Mouse (Mus musculus) embryonic facial prominence, embryonic 12.5 days (tissue): Measurements from ENCODE around the gene Gm17651. TPM values are rescaled to one million over a fixed set of nuclear protein-coding genes. Genes with fewer than 3 reads are reported as not detected.

Experiments
- ATAC-seq: fragments of 200-750 bp; cut with Nextera tagmentation; 2 replicates; pipeline ENCODE4 v1.8.0; 2017; ENCODE audit not compliant: insufficient number of reproducible peaks, insufficient read depth, low FRiP score, low TSS enrichment
- H3K27ac ChIP-seq: fragments of 300-500 bp; sonication (generic); 2 replicates; pipeline ENCODE4 v1.5.1; 2016; ENCODE audit warnings: mild to moderate bottlenecking
- H3K27me3 ChIP-seq: fragments of 300-500 bp; sonication (generic); 2 replicates; pipeline ENCODE4 v1.6.1; 2016; ENCODE audit warnings: mild to moderate bottlenecking, moderate library complexity
- H3K36me3 ChIP-seq: fragments of 300-500 bp; sonication (generic); 2 replicates; pipeline ENCODE4 v1.6.1; 2016; ENCODE audit warnings: mild to moderate bottlenecking
- H3K4me1 ChIP-seq: fragments of 300-500 bp; sonication (generic); 2 replicates; pipeline ENCODE4 v1.6.1; 2016
- H3K4me2 ChIP-seq: fragments of 300-500 bp; sonication (generic); replicated peaks from 2 replicates; pipeline ENCODE4 v1.6.1; 2016; ENCODE audit warnings: mild to moderate bottlenecking, moderate library complexity
- H3K4me3 ChIP-seq: fragments of 300-500 bp; sonication (generic); 2 replicates; pipeline ENCODE4 v1.5.1; 2016; ENCODE audit warnings: mild to moderate bottlenecking
- H3K9ac ChIP-seq: fragments of 300-500 bp; sonication (generic); 2 replicates; pipeline ENCODE4 v1.6.1; 2016; ENCODE audit warnings: mild to moderate bottlenecking, moderate library complexity
- H3K9me3 ChIP-seq: fragments of 300-500 bp; sonication (generic); 2 replicates; pipeline ENCODE4 v1.6.1; 2016; ENCODE audit warnings: mild to moderate bottlenecking, moderate library complexity
- WGBS: fragments of 180-500 bp; shearing (Covaris S2); methylation state at CpG from one replicate; pipeline ENCODE4 v1.1.7; 2016; 5-methylcytosine and 5-hydroxymethylcytosine counted together
- polyA plus RNA-seq: library from polyadenylated mRNA; unstranded; fragments of >200 nt; fragmentation: Nextera tagmentation; extraction: Ambion mirVana; gene quantifications from 2 replicates; pipeline ENCODE4 v1.2.1, GENCODE M21; 2016

Gene Gm17651
- polyA plus RNA-seq, 1 experiment from 2014 or later, result not detected

GRCm38 (mm10) chr3:97649469-97649868 is 25.0 kb downstream of the Gm17651 start:
- ATAC-seq, result no peak
- Histone ChIP-seq H3K36me3 (no peaks in the 10 kb centered on the region), H3K4me2 (no peak overlapping the region), H3K9me3 (no peaks in the 10 kb centered on the region), H3K4me1 (no peaks in the 10 kb centered on the region), H3K9ac (no peak overlapping the region), H3K27ac (no peak overlapping the region), H3K4me3 (no peak overlapping the region), H3K27me3 (no peaks in the 10 kb centered on the region)
- WGBS, result 80% methylated on average over 6 of the region's 6 CpGs

GRCm38 (mm10) chr3:97649022-97649421 is 25.5 kb downstream of the Gm17651 start:
- ATAC-seq, result no peak
- Histone ChIP-seq H3K4me2 (no peak overlapping the region), H3K27ac (no peak overlapping the region), H3K4me1 (no peaks in the 10 kb centered on the region), H3K9me3 (no peaks in the 10 kb centered on the region), H3K27me3 (no peaks in the 10 kb centered on the region), H3K36me3 (no peaks in the 10 kb centered on the region), H3K4me3 (no peak overlapping the region), H3K9ac (no peak overlapping the region)
- WGBS, result 72% methylated on average over 3 of the region's 3 CpGs

GRCm38 (mm10) chr3:97648518-97648917 is 26.0 kb downstream of the Gm17651 start:
- 32% methylated on average over 1 of the region's 1 CpGs for WGBS

DNA sequence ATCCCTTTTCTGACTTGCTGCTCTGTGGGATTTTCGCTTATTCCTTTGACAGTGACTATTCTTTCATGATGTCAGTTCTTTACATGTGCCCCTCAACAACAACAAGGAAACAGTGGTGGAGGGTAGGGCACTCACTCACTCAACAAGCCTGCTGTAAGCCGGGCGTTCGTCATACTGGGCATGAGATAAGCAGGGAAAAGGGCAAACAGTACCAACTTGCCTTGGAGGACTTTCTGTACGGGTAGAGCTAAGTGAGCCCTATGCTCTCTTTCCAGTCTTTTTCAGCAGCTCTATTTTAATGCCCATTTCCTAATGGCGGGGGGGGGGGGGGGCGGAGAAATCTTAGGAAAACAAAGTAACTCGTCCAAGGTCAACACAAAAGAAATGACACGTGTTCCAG is 32.5 kb downstream of the Gm17651 start:
- no peaks in the 10 kb centered on the region for H3K27me3 ChIP-seq
- ATAC-seq, result no peak
- no peaks in the 10 kb centered on the region for H3K4me1 ChIP-seq
- H3K9ac ChIP-seq, result no peak overlapping the region
- no peaks in the 10 kb centered on the region for H3K36me3 ChIP-seq
- no peak overlapping the region for H3K4me2 ChIP-seq
- no peak overlapping the region for H3K27ac ChIP-seq
- H3K4me3 ChIP-seq, result no peak overlapping the region
- WGBS, result 79% methylated on average over 9 of the region's 9 CpGs
- no peaks in the 10 kb centered on the region for H3K9me3 ChIP-seq

More at GRCm38 (mm10) chr3:97648518-97648917, 26.0 kb downstream of the Gm17651 start:
- H3K4me3 ChIP-seq, result no peak overlapping the region
- H3K36me3 ChIP-seq, result no peaks in the 10 kb centered on the region
- H3K4me1 ChIP-seq, result no peaks in the 10 kb centered on the region
- no peaks in the 10 kb centered on the region for H3K27me3 ChIP-seq
- no peak overlapping the region for H3K27ac ChIP-seq
- no peak overlapping the region for H3K9ac ChIP-seq
- H3K4me2 ChIP-seq, result no peak overlapping the region
- H3K9me3 ChIP-seq, result no peaks in the 10 kb centered on the region
- ATAC-seq, result no peak

GRCm38 (mm10) chr3:97641396-97641795 is 33.1 kb downstream of the Gm17651 start:
- Histone ChIP-seq H3K36me3 (no peaks in the 10 kb centered on the region), H3K4me1 (no peaks in the 10 kb centered on the region), H3K9me3 (no peaks in the 10 kb centered on the region), H3K27ac (no peak overlapping the region), H3K27me3 (no peaks in the 10 kb centered on the region), H3K4me2 (no peak overlapping the region), H3K4me3 (no peak overlapping the region), H3K9ac (no peak overlapping the region)
- no peak for ATAC-seq
- 87% methylated on average over 4 of the region's 4 CpGs for WGBS

GRCm38 (mm10) chr3:97634288-97634761 is 40.2 kb downstream of the Gm17651 start:
- Histone ChIP-seq H3K4me1 (no peaks in the 10 kb centered on the region), H3K27ac (no peak overlapping the region), H3K27me3 (no peaks in the 10 kb centered on the region), H3K9ac (no peak overlapping the region), H3K9me3 (no peaks in the 10 kb centered on the region), H3K36me3 (no peaks in the 10 kb centered on the region), H3K4me3 (no peak overlapping the region), H3K4me2 (no peak overlapping the region)
- WGBS, result 74% methylated on average over 3 of the region's 3 CpGs
- no peak for ATAC-seq

GRCm38 (mm10) chr3:97633456-97633855 is 41.0 kb downstream of the Gm17651 start:
- ATAC-seq, result no peak
- Histone ChIP-seq H3K4me1 (peaks cover 5% of the 10 kb centered on the region; the same call in 1 of the 2 replicates), H3K4me2 (no peak overlapping the region), H3K4me3 (no peak overlapping the region), H3K9me3 (no peaks in the 10 kb centered on the region), H3K9ac (no peak overlapping the region), H3K27ac (no peak overlapping the region), H3K36me3 (no peaks in the 10 kb centered on the region), H3K27me3 (no peaks in the 10 kb centered on the region)
- WGBS, result 77% methylated on average over 4 of the region's 4 CpGs

- no peaks in the 10 kb centered on the region for H3K9me3 ChIP-seq
- ATAC-seq, result no peak
- no peak overlapping the region for H3K27ac ChIP-seq
- H3K4me1 ChIP-seq, result peaks cover 5% of the 10 kb centered on the region; the same call in 1 of the 2 replicates
- no peaks in the 10 kb centered on the region for H3K36me3 ChIP-seq
- H3K4me2 ChIP-seq, result no peak overlapping the region
- H3K4me3 ChIP-seq, result no peak overlapping the region
- H3K27me3 ChIP-seq, result no peaks in the 10 kb centered on the region
- H3K9ac ChIP-seq, result no peak overlapping the region
- WGBS, result 83% methylated on average over 8 of the region's 8 CpGs
These were observed 43.1 kb downstream of the Gm17651 start for GRCm38 (mm10) chr3:97631258-97631860.

- H3K4me3 ChIP-seq, result no peak overlapping the region
- no peaks in the 10 kb centered on the region for H3K9me3 ChIP-seq
- H3K27ac ChIP-seq, result no peak overlapping the region
- H3K4me2 ChIP-seq, result no peak overlapping the region
- H3K27me3 ChIP-seq, result no peaks in the 10 kb centered on the region
- peaks cover 5% of the 10 kb centered on the region; the same call in 1 of the 2 replicates for H3K4me1 ChIP-seq
- no peak for ATAC-seq
- no peak overlapping the region for H3K9ac ChIP-seq
- no peaks in the 10 kb centered on the region for H3K36me3 ChIP-seq
- 88% methylated on average over 4 of the region's 4 CpGs for WGBS
These were observed 43.7 kb downstream of the Gm17651 start for GRCm38 (mm10) chr3:97630746-97631145.

GRCm38 (mm10) chr3:97629941-97630340 is 44.6 kb downstream of the Gm17651 start:
- no peak overlapping the region for H3K27ac ChIP-seq
- WGBS, result 86% methylated on average over 4 of the region's 4 CpGs
- ATAC-seq, result no peak
- no peak overlapping the region for H3K4me3 ChIP-seq
- no peaks in the 10 kb centered on the region for H3K9me3 ChIP-seq
- no peaks in the 10 kb centered on the region for H3K27me3 ChIP-seq
- H3K9ac ChIP-seq, result no peak overlapping the region
- no peaks in the 10 kb centered on the region for H3K36me3 ChIP-seq
- H3K4me1 ChIP-seq, result peaks cover 5% of the 10 kb centered on the region; the same call in 1 of the 2 replicates
- no peak overlapping the region for H3K4me2 ChIP-seq

- peak within 1 kb of the TSS; percentile 60 for H3K4me2 ChIP-seq
- H3K36me3 ChIP-seq, result no peaks in the 10 kb centered on the region
- H3K9me3 ChIP-seq, result no peaks in the 10 kb centered on the region
- 3% methylated on average over 18 of the region's 18 CpGs for WGBS
- H3K27ac ChIP-seq, result no peak within 1 kb of the TSS
- H3K4me3 ChIP-seq, result peak within 1 kb of the TSS; percentile 39
- H3K4me1 ChIP-seq, result peaks cover 5% of the 10 kb centered on the region; the same call in 1 of the 2 replicates
- H3K27me3 ChIP-seq, result no peaks in the 10 kb centered on the region
- ATAC-seq, result peak; percentile 80; the same call in 1 of the 2 replicates
- H3K9ac ChIP-seq, result peak within 1 kb of the TSS; percentile 40
These were observed 46.0 kb downstream of the Gm17651 start, which contains the start of gene Fmo5 for GRCm38 (mm10) chr3:97628391-97629001. Gene Fmo5, plus strand, starts transcription at chr3:97628804.

DNA sequence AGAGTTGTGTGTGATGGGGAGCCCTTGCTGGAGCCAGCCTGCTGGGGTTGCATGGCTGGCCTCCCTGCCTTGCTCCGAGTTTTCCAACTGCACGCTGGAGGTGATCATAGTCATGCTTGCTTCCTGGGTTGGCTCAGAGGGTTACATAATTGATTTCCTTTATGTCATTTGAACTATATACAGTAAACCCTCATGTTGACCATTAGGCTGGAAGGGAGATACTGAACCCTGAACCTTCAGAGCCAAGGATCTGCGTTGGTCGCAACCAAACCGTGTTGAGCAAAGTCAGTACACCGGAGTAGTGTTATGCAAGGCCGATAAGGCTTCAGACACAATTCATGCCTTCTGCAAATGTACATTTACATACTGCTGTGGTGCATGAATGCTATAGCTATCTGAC is 46.6 kb downstream of the Gm17651 start:
- Histone ChIP-seq H3K9me3 (no peaks in the 10 kb centered on the region), H3K27me3 (no peaks in the 10 kb centered on the region), H3K9ac (no peak overlapping the region), H3K27ac (no peak overlapping the region), H3K36me3 (no peaks in the 10 kb centered on the region), H3K4me2 (peak overlapping the region; percentile 60), H3K4me1 (peaks cover 5% of the 10 kb centered on the region; the same call in 1 of the 2 replicates), H3K4me3 (peak overlapping the region; percentile 39)
- no peak for ATAC-seq
- WGBS, result 77% methylated on average over 7 of the region's 7 CpGs
